ENCODE assay signal across 8 mouse cellular contexts in genomic region chr2:18048453-18049075, GRCm38 (mm10). TPM values are rescaled to one million over a fixed set of nuclear protein-coding genes. Genes with fewer than 3 reads are reported as not detected.
DNase-seq lines count a peak whose midpoint lies in the region; ATAC-seq and TF ChIP-seq lines count a peak whose summit lies in the region.

Gene Skida1, minus strand, starts transcription at chr2:18049051.

- H3K9me3 ChIP-seq in limb, embryonic 11.5 days (ENCODE audit: control insufficient read depth, low read length), result no peaks in the 10 kb centered on the region
- H3K9me3 ChIP-seq in neural tube, embryonic 15.5 days (replicated peaks), result no peaks in the 10 kb centered on the region

- H3K4me2 ChIP-seq in limb, embryonic 11.5 days (ENCODE audit: low read depth, severe bottlenecking), result peak within 1 kb of the TSS; percentile 91
- peak within 1 kb of the TSS; percentile 71 for H3K4me2 ChIP-seq in neural tube, embryonic 15.5 days

- ATAC-seq in limb, embryonic 11.5 days (ENCODE audit: insufficient number of reproducible peaks, low FRiP score, low TSS enrichment, low read depth), result peak; percentile 53; the same call in 1 of the 2 replicates
- ATAC-seq in neural tube, embryonic 15.5 days (ENCODE audit: low FRiP score), result peak; percentile 53

- TF ChIP-seq CTCF in layer of hippocampus, adult 2 months (conservative IDR thresholded peaks at IDR 0.05), result no peak

- H3K4me3 ChIP-seq in layer of hippocampus, adult 2 months, result peak within 1 kb of the TSS; percentile 80
- H3K4me3 ChIP-seq in limb, embryonic 11.5 days (ENCODE audit: low read depth, low read length), result peak within 1 kb of the TSS; percentile 91
- peak within 1 kb of the TSS; percentile 84 for H3K4me3 ChIP-seq in neural tube, embryonic 15.5 days (replicated peaks)

- under 1% methylated on average over 17 of the region's 17 CpGs for WGBS in limb, embryonic 11.5 days
- WGBS in neural tube, embryonic 15.5 days, result under 1% methylated on average over 17 of the region's 17 CpGs

- intact Hi-C loops in heart, postnatal 10 days (cut with DNase I), result loop anchor here (1.0 to 5.0 kb wide), 3 partner anchors 8 to 719 kb away; partner anchors contain the start of gene Bmi1

- peak within 1 kb of the TSS; percentile 99 for H3K27ac ChIP-seq in layer of hippocampus, adult 2 months
- H3K27ac ChIP-seq in limb, embryonic 11.5 days (replicated peaks; ENCODE audit: low read depth, low read length), result peak within 1 kb of the TSS; percentile 99
- peak within 1 kb of the TSS; percentile 99 for H3K27ac ChIP-seq in neural tube, embryonic 15.5 days (replicated peaks)

- H3K27me3 ChIP-seq in limb, embryonic 11.5 days (ENCODE audit: control insufficient read depth, insufficient read depth, low read length), result no peaks in the 10 kb centered on the region
- H3K27me3 ChIP-seq in neural tube, embryonic 15.5 days (replicated peaks), result no peaks in the 10 kb centered on the region

- H3K4me1 ChIP-seq in limb, embryonic 11.5 days (ENCODE audit: control insufficient read depth, insufficient read depth, low read length), result peaks cover 11% of the 10 kb centered on the region
- H3K4me1 ChIP-seq in neural tube, embryonic 15.5 days, result peaks cover 44% of the 10 kb centered on the region

- DNase-seq in layer of hippocampus, adult 2 months (ENCODE audit: low spot score in 2 of 2), result no peak
- DNase-seq in layer of hippocampus, adult 9-10 months (ENCODE audit: low spot score), result no peak
- peak; percentile 80 for DNase-seq in embryo, embryonic 10 days (ENCODE audit: low spot score)
- DNase-seq in heart, postnatal 10 days, result peak; percentile 67 to 69
- peak; percentile 76 for DNase-seq in limb, embryonic 11.5 days (ENCODE audit: low spot score)
- no peak for DNase-seq in ovary, adult 18-20 months (ENCODE audit: low spot score)
- no peak for DNase-seq in cerebellum, postnatal 36 days

- no peaks in the 10 kb centered on the region for H3K36me3 ChIP-seq in limb, embryonic 11.5 days (ENCODE audit: control insufficient read depth, insufficient read depth, low read length)
- no peaks in the 10 kb centered on the region for H3K36me3 ChIP-seq in neural tube, embryonic 15.5 days

- H3K9ac ChIP-seq in limb, embryonic 11.5 days (ENCODE audit: low read length), result peak within 1 kb of the TSS; percentile 100
- H3K9ac ChIP-seq in neural tube, embryonic 15.5 days (replicated peaks), result peak within 1 kb of the TSS; percentile 98

RNA-seq across cellular contexts. Expression of gene Skida1, which starts in this region (rescaled TPM):
- total RNA-seq in layer of hippocampus, adult 2 months (2021), result 10 to 100 TPM; 16.8 to 16.9 TPM
- total RNA-seq in heart, postnatal 10 days (2021), result 1 to 10 TPM; 4.8 to 5.7 TPM
- 11.7 and 13.8 TPM in 2 replicates for polyA plus RNA-seq in limb, embryonic 11.5 days (2014; fragmentation: Nextera tagmentation; extraction: Ambion mirVana)
- polyA plus RNA-seq in neural tube, embryonic 15.5 days (2015; fragmentation: Nextera tagmentation; extraction: Ambion mirVana), result 3.8 and 5.2 TPM in 2 replicates

Comparison
In these comparisons a context has a peak if more than half of its experiments do, and no peak if none do; other contexts are left out.
1. DNase-seq: peak in embryo, embryonic 10 days (single experiment), heart, postnatal 10 days (2 of 2) and limb, embryonic 11.5 days (single experiment); none in layer of hippocampus, adult 2 months (0 of 2), layer of hippocampus, adult 9-10 months (single experiment), ovary, adult 18-20 months (single experiment) and cerebellum, postnatal 36 days (0 of 2).
2. Peak in every context shown above with its lines, with median percentiles within 50 percentile points of each other: H3K27ac ChIP-seq and H3K4me3 ChIP-seq.